Mouse (Mus musculus) induced T-regulatory cell, adult 2 months (primary cell): ENCODE data around the gene Tbc1d19.

Experiments
- DNase-seq: peaks from one replicate; pipeline ENCODE4 v3.0.0-alpha.2; 2012; ENCODE audit warnings: low read depth

Tbc1d19 gene

DNA sequence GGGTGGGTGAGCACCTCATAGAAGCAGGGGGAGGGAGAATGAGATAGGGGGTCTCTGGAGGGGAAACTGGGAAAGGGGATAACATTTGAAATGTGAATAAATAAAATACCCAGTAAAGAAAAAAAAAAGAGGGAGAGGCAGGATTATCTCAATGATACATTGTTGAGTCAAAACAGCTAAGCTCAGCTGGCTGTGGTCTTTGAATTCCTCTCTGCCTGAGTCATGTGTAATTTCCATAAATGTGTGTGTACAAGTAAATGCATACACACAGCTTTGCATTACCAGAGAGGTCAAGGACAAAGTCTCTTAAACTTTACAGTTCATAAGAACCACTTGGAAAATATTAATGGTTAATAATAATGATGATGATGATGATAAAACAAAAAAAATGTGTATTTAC is 143.8 kb downstream of the Tbc1d19 start:
- DNase-seq: no peak
